Mouse (Mus musculus): Measurements from ENCODE around the gene Bex1.

Gene Bex1

GRCm38 (mm10) chrX:136171189-136172117 is 43.9 kb downstream of the Bex1 start:
- peak; percentile 64 for DNase-seq (ENCODE audit: low spot score)

DNA sequence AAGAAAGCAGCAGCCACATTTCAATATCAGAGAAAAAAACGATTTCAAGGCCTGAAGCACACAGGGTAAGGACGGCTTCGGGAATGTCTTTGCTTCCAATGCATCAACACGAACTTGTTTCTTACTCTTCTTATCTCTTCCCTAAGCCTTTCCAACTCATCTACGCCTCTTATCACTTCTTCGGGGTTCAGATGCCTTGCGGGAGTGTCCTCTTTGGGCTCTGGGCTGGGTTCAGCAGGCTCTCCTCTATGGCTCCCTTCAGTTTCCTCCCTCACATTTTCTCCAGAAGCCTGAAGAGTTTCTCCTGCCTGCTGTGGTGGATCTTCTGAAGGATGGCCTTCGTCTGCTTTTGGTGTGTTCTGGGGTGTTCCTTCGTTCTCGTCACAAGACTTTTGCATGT is 44.7 kb downstream of the Bex1 start:
- DNase-seq (ENCODE audit: low spot score): no peak

All from urinary bladder, postnatal 14 days (tissue).